ENCODE assay signal across 16 mouse cellular contexts in genomic region chr6:94596051-94596760, GRCm38 (mm10).
DNase-seq lines count a peak whose midpoint lies in the region; ATAC-seq and TF ChIP-seq lines count a peak whose summit lies in the region.
"Had no signal": no experiment of that assay in that cellular context is flagged by ENCODE, and none has a peak within 500 bp of the region (broad histone marks: within the 10 kb centered on the region; RNA-seq: fewer than 3 reads in every experiment).

No protein-coding gene starts in this region.

- no peak for ATAC-seq in embryonic facial prominence, embryonic 15.5 days (ENCODE audit: insufficient number of reproducible peaks, low FRiP score, low TSS enrichment, low read depth)
- ATAC-seq in heart, embryonic 13.5 days (ENCODE audit: extremely low read depth, insufficient number of reproducible peaks, low FRiP score, low TSS enrichment) = no peak
- ATAC-seq in heart, embryonic 11.5 days (replicated peaks; ENCODE audit: insufficient number of reproducible peaks, low FRiP score, low TSS enrichment) = no peak
- no peak for ATAC-seq in intestine, embryonic 15.5 days
- ATAC-seq: intestine, embryonic 16.5 days had no signal

- intact Hi-C loops in gastrocnemius, adult 2 months (cut with DNase I) = no loop called here
- intact Hi-C loops in heart, postnatal 14 days (cut with DNase I) = no loop called here

- H3K9ac ChIP-seq in embryonic facial prominence, embryonic 15.5 days = no peak overlapping the region
- no peak overlapping the region; the same call in 1 of the 2 replicates for H3K9ac ChIP-seq in heart, embryonic 13.5 days
- H3K9ac ChIP-seq in heart, embryonic 11.5 days (ENCODE audit: low read depth, low read length) = no peak overlapping the region
- H3K9ac ChIP-seq in intestine, embryonic 15.5 days = no peak overlapping the region
- H3K9ac ChIP-seq: embryonic facial prominence, embryonic 12.5 days; forebrain, embryonic 12.5 days; hindbrain, embryonic 13.5 days had no signal

- DNase-seq in embryonic facial prominence, embryonic 10.5 days (ENCODE audit: low spot score) = no peak
- peak; percentile 82 for DNase-seq in gastrocnemius, adult 2 months
- DNase-seq in heart, postnatal 14 days = peak; percentile 26 to 51
- DNase-seq: kidney, postnatal 10 days; lung, adult 2 months; midbrain, embryonic 14.5 days; right cerebral cortex, adult 18-20 months had no signal

- no peak overlapping the region for H3K4me2 ChIP-seq in embryonic facial prominence, embryonic 15.5 days (replicated peaks)
- H3K4me2 ChIP-seq in heart, embryonic 13.5 days = no peak overlapping the region
- no peak overlapping the region for H3K4me2 ChIP-seq in heart, embryonic 11.5 days
- no peak overlapping the region for H3K4me2 ChIP-seq in intestine, embryonic 15.5 days (replicated peaks)
- H3K4me2 ChIP-seq: embryonic facial prominence, embryonic 12.5 days; forebrain, embryonic 12.5 days; hindbrain, embryonic 13.5 days had no signal

- 80% methylated on average over 14 of the region's 14 CpGs for WGBS in embryonic facial prominence, embryonic 15.5 days
- 91% methylated on average over 14 of the region's 14 CpGs for WGBS in embryonic facial prominence, embryonic 10.5 days
- 86% methylated on average over 14 of the region's 14 CpGs for WGBS in heart, embryonic 13.5 days
- 84% methylated on average over 14 of the region's 14 CpGs for WGBS in heart, embryonic 11.5 days (ENCODE audit: insufficient replicate concordance)
- WGBS in intestine, embryonic 15.5 days = 89% methylated on average over 14 of the region's 14 CpGs

- H3K27ac ChIP-seq in embryonic facial prominence, embryonic 15.5 days (replicated peaks) = 0 out of 2 replicates have a peak overlapping the region, but pooled peaks have one; percentile 11
- no peak overlapping the region for H3K27ac ChIP-seq in embryonic facial prominence, embryonic 10.5 days (replicated peaks)
- H3K27ac ChIP-seq in heart, embryonic 13.5 days (replicated peaks) = peak overlapping the region; percentile 46
- H3K27ac ChIP-seq in heart, embryonic 11.5 days (ENCODE audit: low read depth, low read length) = no peak overlapping the region
- H3K27ac ChIP-seq in gastrocnemius, adult 2 months = peak overlapping the region; percentile 84
- no peak overlapping the region for H3K27ac ChIP-seq in intestine, embryonic 15.5 days
- H3K27ac ChIP-seq: embryonic facial prominence, embryonic 12.5 days; forebrain, embryonic 12.5 days; hindbrain, embryonic 13.5 days; macrophage had no signal

- no peaks in the 10 kb centered on the region for H3K9me3 ChIP-seq in embryonic facial prominence, embryonic 15.5 days (replicated peaks)
- no peaks in the 10 kb centered on the region for H3K9me3 ChIP-seq in embryonic facial prominence, embryonic 10.5 days
- no peaks in the 10 kb centered on the region for H3K9me3 ChIP-seq in heart, embryonic 13.5 days
- no peaks in the 10 kb centered on the region for H3K9me3 ChIP-seq in heart, embryonic 11.5 days (replicated peaks; ENCODE audit: control insufficient read depth, low read length)
- H3K9me3 ChIP-seq in intestine, embryonic 15.5 days = no peaks in the 10 kb centered on the region
- H3K9me3 ChIP-seq: embryonic facial prominence, embryonic 12.5 days; forebrain, embryonic 12.5 days; hindbrain, embryonic 13.5 days had no signal

- no peak overlapping the region for H3K4me3 ChIP-seq in embryonic facial prominence, embryonic 15.5 days (replicated peaks)
- no peak overlapping the region for H3K4me3 ChIP-seq in embryonic facial prominence, embryonic 10.5 days
- no peak overlapping the region for H3K4me3 ChIP-seq in heart, embryonic 13.5 days
- no peak overlapping the region for H3K4me3 ChIP-seq in heart, embryonic 11.5 days (ENCODE audit: low read depth, low read length)
- H3K4me3 ChIP-seq in gastrocnemius, adult 2 months = no peak overlapping the region
- H3K4me3 ChIP-seq in intestine, embryonic 15.5 days (replicated peaks) = no peak overlapping the region
- H3K4me3 ChIP-seq: embryonic facial prominence, embryonic 12.5 days; forebrain, embryonic 12.5 days; hindbrain, embryonic 13.5 days had no signal

- peaks cover 36% of the 10 kb centered on the region for H3K4me1 ChIP-seq in embryonic facial prominence, embryonic 15.5 days
- peaks cover 55% of the 10 kb centered on the region for H3K4me1 ChIP-seq in embryonic facial prominence, embryonic 10.5 days
- peaks cover 88% of the 10 kb centered on the region for H3K4me1 ChIP-seq in heart, embryonic 13.5 days
- H3K4me1 ChIP-seq in heart, embryonic 11.5 days (ENCODE audit: control insufficient read depth, insufficient read depth, low read length) = peaks cover 33% of the 10 kb centered on the region
- H3K4me1 ChIP-seq in intestine, embryonic 15.5 days (replicated peaks) = no peaks in the 10 kb centered on the region; the same call in 1 of the 2 replicates

- 0 out of 2 replicates have a peak, but pooled peaks cover 5% of the 10 kb centered on the region for H3K36me3 ChIP-seq in embryonic facial prominence, embryonic 15.5 days
- H3K36me3 ChIP-seq in embryonic facial prominence, embryonic 10.5 days (replicated peaks) = peaks cover 19% of the 10 kb centered on the region
- H3K36me3 ChIP-seq in heart, embryonic 13.5 days = 0 out of 2 replicates have a peak, but pooled peaks cover 4% of the 10 kb centered on the region
- H3K36me3 ChIP-seq in heart, embryonic 11.5 days (ENCODE audit: control insufficient read depth, insufficient read depth, low read length) = no peaks in the 10 kb centered on the region
- H3K36me3 ChIP-seq in intestine, embryonic 15.5 days = no peaks in the 10 kb centered on the region
- H3K36me3 ChIP-seq: embryonic facial prominence, embryonic 12.5 days; hindbrain, embryonic 13.5 days had no signal

- no peak for TF ChIP-seq CTCF in gastrocnemius, adult 2 months (IDR thresholded peaks at IDR 0.05)

- no peaks in the 10 kb centered on the region for H3K27me3 ChIP-seq in embryonic facial prominence, embryonic 15.5 days
- H3K27me3 ChIP-seq in embryonic facial prominence, embryonic 10.5 days (replicated peaks; ENCODE audit: low read depth, poor library complexity, severe bottlenecking) = no peaks in the 10 kb centered on the region
- H3K27me3 ChIP-seq in heart, embryonic 13.5 days (replicated peaks) = no peaks in the 10 kb centered on the region
- no peaks in the 10 kb centered on the region for H3K27me3 ChIP-seq in heart, embryonic 11.5 days (ENCODE audit: control insufficient read depth, insufficient read depth, low read length)
- H3K27me3 ChIP-seq in intestine, embryonic 15.5 days (replicated peaks) = no peaks in the 10 kb centered on the region
- H3K27me3 ChIP-seq: embryonic facial prominence, embryonic 12.5 days; forebrain, embryonic 12.5 days; hindbrain, embryonic 13.5 days had no signal

Comparison
In these comparisons a context has a peak if more than half of its experiments do, and no peak if none do; other contexts are left out.
1. H3K27ac ChIP-seq: peak in embryonic facial prominence, embryonic 15.5 days (single experiment), heart, embryonic 13.5 days (single experiment) and gastrocnemius, adult 2 months (single experiment); none in embryonic facial prominence, embryonic 10.5 days (single experiment), heart, embryonic 11.5 days (single experiment) and intestine, embryonic 15.5 days (single experiment).